Mouse (Mus musculus) T-cell, adult 2 months (primary cell): Measurements from ENCODE around the gene Zfp292.
"Not testable (repeated sequence)": the region's sequence is repeated elsewhere in the genome, so short reads cannot be mapped to it uniquely, and the experiment has no call there.

Experiments
- DNase-seq: peaks from one replicate; pipeline ENCODE4 v3.0.0; 2022; ENCODE audit warnings: low spot score

The Zfp292 gene

DNA sequence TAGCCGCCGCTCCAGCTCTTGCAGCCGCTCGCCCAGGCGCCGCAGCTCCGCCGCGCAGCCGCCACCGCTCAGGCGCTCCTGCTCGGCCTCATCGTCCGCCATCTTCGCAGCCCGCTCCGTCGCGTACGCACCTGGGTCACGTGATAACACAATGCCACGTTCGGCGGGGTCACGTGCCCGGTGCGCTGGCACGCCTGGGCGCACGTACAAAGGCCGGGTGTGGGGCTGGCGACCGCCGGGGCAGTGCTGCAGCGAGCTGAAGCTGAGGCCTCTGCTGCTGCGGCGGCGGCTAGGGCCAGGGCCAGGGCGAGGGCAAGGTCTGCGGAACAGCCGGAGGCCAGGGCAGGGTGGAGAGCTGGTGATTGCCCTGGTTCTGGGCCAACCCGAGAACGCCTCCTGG, at the start of gene Zfp292:
Zfp292 (minus strand) TSS at position 143 of the 400 bp plus-strand sequence.
- DNase-seq, result peak; percentile 93

DNA sequence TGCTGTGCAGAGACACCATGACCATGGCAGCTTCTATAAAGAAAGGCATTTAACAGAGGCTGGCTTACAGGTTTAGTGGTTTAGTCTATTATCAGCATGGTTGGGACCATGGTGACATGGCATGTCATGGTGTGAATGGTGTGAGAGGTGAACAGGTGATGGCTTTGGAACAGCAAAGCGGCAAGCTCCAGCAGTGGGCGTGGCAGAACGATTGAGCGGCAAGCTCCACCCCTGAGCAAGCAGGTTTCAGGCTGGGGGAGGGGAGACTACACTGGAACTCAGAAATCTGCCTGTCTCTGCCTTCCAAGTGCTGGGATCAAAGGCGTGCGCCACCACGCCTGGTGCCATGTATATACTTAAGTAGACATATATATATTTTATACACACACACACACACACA, 45.6 kb upstream of the Zfp292 start:
- not testable (repeated sequence) for DNase-seq

DNA sequence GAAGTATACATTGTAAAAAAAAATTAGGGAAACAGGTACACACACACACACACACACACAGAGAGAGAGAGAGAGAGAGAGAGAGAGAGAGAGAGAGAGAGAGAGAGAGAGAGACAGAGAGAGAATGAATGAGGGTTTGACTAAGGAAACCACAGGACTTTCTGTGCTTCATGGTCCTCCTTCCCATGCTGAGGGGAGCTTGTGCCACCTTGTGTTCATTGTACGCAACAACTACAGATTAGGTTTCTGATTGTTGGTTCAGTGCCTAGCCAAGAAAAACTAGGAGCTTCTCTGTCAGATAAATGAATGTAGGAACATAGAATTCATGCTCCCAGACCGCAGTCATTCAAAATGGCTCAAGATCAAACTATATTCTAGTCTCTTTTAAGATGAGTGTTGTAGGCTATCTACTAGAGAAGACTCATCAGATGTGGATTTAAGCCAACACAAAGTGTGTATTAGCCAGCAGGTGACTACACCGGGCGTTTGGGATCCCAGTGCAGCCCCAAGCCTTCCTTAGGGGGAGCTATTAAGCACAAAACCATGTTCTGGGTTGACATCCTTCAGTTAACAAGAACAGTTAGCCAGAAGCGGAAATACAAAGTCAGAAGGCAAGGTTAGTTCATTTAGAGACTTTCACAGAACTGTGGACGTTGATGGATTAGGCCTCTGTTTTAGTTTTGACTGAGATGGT, 39.6 kb upstream of the Zfp292 start:
- peak; percentile 30 for DNase-seq

DNA sequence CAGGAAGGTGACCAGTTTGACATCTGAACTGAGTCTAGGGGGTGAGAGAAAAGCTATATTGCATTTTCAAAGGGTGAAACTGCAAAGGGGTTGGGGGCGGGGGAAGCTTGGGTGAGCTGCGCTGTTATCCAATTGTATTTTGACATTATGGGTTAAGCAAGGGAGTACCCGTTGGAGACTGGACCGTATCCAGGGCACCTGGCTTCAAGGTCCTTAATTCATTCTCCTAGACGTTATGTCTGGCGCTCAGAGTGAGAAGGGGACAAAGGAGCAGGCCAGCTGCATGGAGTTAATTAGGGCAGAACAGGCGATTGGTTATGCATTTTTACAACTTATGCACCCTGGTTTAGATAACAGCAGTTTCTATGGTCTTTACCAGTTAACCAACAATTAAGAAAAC, 34.6 kb upstream of the Zfp292 start:
- no peak for DNase-seq

DNA sequence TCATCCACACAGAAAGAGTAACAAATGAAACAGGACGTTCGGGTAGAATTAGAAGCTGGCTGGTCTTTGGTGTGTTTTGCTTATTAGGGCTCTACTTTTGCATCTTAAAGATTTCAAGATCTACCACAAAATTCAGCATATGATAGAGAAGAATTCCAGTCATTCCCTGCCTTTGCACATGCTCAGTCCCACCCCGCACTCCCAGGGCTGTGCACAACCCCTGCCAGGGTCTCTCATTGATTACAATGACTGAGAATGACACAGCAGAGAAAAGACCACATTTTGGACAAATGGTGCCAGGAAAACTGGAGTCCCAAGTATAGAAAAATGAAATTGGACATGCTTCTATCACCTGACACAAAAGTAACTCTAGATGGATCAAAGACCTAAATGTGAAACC, 29.4 kb upstream of the Zfp292 start:
- DNase-seq, result no peak

DNA sequence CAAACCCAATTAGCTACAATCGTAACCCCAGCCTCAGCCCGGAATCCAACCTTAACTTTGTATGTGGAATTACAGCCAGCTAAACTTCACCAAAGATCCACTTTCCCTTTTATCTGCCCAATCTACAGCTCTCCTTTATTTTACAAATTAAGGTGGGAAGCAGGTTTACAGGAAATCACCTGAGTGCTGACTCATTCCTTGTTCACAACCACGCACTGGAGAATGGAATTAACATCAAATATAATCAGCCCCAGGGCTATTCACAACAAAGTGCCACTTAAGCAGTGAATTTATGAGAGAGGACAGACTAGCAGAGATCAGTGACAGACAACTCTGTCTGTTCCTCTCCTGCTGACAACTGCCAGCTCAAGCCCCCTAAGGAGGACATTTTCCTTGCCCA, 28.6 kb upstream of the Zfp292 start:
- no peak for DNase-seq

DNA sequence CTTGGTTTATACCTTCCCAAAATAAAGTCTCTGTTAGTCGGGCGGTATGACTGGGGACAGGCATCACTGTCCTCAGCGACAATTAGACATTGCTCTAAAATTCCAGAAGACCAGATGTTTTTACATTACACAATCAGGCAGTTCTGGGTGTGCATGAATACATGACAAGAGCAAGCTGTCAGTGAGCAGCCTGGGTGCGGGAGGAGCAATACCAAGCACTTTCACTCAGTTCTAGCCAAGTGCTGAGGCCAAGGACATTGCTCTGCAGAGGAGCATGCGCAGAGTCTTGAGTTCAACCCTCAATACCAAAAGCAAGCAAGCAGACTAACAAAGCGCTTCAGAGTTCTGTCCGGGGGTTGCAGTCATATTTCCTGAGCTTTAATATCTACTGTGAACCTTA, 25.4 kb upstream of the Zfp292 start:
- DNase-seq, result no peak

DNA sequence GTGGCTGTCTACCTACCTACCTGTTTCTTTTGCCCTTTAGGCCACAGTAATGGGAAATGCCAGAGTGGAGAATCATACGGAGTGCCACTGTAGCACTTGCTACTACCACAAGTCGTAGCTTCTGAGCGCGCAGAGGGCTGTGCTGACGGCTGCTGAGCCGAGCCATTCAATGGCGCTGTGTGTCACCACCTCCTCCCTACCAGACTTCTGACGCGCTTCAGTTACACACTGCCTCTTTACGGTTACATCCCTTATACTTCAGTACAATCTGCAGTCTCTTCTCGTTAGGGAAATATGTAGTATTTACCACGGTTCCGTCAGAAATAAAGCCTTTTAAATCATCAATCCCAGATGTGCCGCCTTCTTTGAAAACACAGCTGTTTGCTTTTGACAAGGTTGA, 24.3 kb upstream of the Zfp292 start:
- no peak for DNase-seq

DNA sequence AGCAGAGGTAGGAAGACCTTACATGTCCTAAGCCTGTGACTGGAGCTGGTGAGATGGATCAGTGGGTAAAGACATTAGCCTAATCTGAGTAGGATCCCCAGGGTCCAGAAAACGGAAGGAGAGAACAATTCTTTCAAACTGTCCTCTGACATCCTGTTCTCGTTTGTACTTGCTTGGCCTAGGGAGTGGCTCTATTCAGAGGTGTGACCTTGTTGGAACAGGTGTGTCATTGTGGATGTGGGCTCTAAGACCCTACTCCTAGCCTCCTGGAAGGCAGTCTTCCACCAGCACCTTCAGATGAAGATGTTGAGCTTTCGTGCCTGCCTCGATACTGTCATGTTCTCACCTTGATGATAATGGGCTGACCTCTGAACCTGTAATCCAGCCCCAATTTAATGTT, 23.4 kb upstream of the Zfp292 start:
- no peak for DNase-seq

DNA sequence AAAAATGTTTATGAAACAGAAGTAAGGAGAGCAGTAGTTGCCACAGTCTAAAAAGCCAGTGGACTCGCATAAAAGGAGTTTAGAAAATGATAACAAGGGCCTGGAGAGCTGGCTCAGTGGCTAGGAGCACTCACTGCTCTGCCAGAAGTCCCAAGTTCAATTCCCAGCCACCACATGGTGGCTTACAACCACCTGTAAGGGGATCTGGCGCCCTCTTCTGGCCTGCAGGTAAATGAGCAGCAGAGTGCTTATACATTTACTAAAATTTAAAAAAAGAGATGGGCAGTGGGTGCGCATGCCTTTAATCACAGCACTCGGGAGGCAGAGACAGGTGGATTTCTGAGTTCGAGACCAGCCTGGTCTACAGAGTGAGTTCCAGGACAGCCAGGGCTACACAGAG, 22.6 kb upstream of the Zfp292 start:
- peak; percentile 39 for DNase-seq

DNA sequence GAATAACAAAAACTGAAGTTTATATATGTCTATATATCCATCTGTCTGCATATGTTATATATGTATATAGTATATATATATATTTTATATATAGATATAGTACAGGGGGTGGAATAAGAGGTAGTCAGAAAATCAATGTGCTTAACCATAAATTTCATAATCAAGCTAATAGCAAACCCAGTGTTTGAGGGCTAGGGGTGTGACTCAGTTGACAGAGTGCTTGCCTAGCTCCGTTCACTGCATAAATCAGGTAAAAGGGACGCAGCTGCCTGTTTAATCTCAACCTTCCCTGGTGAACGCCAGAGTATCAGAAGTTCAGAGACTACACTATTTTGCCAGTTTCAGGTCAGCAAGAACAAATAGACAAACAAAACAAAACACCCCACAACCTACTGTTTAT, 18.8 kb upstream of the Zfp292 start:
- DNase-seq, result not testable (repeated sequence)

DNA sequence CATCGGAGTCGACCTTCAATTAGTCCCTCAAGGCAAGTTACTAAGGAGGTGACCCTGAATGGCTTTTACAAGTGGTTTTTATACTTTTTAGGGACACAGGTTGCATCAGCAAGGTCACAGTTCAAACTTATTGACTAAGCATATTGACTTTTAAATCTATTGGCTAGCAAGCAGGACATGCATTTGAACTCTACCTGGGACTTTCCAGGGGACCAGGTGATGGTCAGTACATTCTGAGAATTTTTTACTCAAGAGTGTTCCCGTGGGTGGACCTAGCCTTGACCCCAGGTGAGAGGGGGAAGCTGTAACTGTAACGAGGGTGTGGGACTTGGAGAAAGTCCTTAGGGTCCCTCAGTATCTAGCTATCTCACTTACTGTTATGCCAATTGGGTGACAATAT, 18.4 kb upstream of the Zfp292 start:
- no peak for DNase-seq

DNA sequence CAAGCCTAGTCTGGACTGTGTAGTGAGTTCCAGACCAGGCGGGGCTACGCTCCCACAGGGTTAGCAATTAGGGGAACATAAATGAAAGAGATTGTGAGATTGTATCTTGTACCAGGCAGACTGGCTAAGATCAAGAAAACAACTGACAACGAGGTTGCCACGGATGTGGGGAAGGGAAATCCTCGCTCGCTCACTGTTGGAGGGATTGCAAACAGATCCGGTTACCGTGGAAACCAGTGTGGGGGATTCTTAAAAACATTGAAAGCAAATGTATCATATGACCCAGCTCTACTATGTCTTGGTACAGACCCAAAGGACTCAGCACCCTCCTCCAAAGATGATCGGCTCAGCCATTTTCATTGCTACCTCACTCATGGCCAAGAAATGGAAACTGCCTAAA, 17.4 kb upstream of the Zfp292 start:
- peak; percentile 54 for DNase-seq

DNA sequence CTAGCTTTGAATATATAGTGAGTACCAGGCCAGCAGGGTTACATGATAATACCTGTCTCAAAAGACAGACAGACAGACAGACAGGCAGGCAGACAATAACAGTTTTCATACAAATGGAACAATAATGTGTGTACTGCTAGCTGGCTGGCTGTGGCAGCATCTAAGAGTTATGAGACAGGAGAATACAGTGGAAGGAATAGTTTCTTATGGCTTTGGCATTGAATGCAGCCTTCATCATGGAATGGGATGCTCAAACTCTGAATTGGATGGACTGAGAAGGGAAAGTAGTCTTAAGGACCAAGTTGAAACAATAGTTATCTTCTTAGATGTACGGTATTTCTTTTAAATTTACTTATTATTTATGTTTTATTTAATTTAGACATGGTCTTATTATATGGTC, 16.6 kb upstream of the Zfp292 start:
- DNase-seq, result no peak

DNA sequence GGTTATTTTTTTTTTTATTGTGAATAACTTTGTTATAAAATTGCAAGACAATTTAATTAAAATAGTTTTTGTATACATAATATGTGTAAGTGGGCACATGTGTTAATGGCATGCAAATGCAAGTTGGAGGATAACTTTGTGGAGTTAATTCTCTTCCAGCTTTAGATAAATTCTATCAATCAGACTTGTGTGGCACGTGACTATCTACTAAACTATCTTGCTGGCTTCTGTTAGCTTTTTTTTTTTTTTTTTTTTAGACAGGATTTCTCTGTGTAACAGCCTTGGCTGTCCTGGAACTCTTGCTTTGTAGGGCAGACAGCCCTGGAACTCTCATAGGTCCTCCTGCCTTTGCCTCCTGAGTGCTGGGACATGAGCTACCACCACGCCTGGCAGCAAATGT, 15.7 kb upstream of the Zfp292 start:
- no peak for DNase-seq

DNA sequence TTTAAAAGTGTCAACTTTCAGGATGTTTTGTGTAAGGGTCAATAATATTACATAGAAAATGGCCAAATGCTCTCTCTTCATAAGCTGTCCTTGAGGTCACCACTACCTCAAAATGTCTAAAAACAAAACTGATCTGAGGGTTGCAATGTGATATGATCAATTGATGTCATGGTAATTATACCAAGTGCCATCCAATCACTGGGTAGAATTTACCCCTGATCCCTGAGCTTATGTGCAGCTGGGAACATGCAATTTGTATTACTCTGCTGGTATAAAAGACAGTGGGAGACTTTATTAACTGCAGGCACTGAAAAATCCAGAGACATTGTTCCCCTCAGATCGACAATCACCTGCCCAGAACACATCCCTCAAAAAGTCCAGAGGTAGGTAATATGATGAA, 10.7 kb upstream of the Zfp292 start, which contains the start of gene Cga:
Cga (plus strand) TSS at position 301 of the 400 bp plus-strand sequence.
- no peak for DNase-seq

DNA sequence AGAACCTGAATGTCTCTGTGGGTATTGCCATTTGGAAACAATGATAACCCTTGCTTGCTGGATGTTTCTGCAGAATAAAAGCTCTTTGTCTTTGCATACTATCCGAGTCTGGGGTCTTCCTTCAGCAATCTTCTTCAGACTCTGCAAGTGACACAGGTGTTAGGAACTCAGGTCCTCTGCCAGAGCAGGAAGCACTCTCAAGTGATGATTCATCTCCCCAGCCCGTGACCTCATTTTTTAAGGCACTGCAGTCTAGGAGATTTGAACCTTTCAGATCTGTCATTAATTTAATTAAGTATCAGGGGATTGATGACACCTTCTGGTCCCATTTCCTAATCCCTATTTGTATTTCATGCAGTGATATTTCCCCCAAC, 7.0 kb upstream of the Zfp292 start:
- no peak for DNase-seq

DNA sequence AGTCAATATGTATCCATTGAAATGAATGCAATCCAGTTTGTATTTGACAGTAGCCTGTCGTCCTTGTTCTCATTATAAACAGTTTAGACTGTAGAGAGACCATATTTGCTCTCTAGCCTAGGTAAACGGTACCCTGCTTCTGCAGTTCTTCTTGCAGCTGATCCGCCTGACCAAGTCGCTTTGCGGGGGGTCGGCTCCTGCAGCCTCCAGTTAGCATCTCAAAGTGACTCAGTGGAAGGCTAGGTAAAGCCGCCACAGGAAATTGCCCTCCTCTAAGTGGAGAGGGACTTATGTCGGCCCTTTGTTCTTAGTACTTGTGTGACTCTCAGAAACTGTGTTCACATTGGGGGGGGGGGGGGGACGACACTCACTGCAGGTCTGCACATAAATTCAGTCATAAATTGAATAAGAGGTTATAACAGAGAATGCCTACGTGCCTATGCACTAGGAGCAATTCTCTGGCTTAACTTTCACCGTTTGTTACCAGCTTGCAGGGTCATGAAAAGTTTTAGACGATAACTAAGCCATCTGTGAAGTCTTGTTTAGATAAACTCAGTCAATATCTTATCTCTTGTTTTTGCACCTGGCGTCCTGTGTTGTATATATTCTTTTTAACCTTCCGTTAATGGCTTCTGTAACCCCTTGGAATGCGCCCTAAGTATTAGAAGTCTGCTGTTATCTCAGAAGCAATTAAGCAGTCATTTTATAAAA, 6.5 kb upstream of the Zfp292 start:
- peak; percentile 19 for DNase-seq

DNA sequence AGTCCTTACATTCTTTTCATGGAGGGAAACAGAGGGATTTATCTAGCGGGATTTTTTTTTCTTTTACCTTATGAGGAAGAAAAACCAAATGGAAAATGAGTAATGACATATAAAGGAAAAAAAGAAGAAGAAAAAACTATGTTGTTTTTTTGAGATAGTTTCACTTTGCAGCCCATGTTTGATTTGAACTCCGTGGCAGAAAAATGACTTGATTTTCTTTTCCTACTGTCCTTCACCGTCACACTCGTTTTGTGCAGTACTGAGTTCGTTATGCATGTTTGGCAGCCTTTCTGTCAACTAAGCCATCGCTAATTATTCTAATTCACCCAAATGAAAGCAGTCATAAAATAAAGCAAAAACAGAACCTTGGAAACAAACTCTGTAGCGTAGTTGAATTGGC, 4.5 kb upstream of the Zfp292 start:
- DNase-seq, result no peak

DNA sequence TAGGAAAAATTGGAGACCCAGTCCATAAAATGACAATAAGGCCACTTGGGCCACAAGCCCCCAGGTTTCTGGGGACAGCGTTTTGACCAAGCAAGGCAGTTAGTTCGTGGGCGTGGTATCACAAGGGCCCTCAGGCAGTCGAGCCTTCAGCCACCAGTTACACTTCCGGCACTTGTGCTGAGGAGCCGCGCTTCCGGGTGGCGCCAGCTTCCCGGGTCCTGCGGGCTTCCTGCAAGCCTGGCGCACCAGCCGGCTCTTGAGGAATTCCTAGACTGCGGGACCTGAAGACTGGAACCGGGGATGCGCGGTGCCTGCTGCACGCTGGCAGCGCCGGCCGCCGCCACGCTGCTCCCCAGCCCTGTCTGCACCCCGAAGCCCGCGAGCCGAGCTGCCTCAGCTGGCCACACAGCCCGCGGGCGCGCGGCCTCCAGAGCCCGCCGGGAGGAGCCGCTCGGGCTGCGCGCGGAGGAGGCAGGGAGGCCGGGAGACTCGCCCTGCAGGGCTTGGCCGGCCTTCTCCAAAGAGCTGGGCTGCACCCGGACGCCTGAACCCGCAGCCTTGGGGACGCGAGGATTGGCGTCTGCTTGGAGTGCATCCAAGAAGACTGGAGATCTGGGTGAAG, 3.8 kb upstream of the Zfp292 start:
- peak; percentile 81 for DNase-seq

DNA sequence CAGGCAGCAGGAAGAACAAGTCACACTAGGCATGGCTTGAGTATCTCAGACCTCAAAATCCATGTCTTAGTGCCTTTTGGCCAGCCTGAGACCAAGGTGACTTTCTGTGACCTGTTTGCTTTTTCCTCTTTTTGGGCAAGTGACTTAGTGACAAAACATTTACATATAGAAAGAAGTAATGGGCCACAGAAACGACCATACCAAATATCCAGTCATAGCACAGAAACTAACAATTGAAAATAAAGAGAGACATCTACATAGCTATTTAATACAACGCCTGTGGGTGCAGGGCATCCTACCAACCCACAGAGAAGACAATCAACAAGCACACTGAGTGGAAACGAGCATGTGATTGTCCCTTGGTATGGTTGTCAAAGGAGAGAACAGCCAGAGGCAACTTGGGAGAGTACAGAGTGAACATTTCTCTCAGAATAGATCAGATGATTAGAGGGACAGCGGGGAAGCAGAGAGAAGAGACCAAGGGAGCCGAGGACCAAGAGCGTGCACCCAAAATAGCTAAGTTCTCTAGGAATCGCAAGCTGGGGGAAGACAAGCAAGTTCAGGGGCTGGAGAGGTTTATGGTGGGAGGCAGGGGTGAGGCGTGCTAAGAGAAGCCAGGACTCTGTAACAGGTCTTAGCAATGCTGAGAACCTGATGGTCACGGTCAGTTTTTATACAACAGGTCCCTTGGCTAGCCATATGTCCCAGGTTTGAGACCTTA, 3.0 kb upstream of the Zfp292 start:
- no peak for DNase-seq

DNA sequence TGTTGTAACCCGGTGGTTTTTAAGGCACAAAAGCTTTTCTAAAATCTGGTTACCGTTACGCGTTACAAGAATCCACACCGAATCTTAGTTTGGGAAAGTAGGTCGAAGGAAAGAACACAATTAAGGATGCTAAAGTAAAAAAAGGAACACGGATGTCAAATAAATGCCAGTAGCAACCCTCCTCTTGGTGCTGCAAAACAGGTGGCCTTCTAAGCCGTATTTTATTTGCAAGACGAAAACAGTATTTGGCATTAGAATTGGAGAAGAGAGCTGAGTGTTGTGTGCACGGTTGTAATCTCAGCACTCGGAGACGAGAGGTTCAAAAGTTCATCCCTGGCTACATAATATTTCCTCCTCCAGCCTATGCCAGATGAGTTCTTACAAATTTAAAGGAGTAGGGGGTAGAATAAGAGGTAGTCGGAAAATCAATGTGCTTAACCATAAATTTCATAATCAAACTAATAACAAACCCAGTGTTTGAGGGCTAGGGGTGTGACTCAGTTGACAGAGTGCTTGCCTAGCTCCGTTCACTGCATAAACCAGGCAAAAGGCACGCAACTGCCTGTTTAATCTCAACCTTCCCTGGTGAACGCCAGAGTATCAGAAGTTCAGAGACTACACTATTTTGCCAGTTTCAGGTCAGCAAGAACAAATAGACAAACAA, 738 bp upstream of the Zfp292 start:
- DNase-seq, result no peak
